Mouse (Mus musculus) lung, embryonic 15.5 days (tissue): Measurements from ENCODE around the gene Sf3b3. TPM values are rescaled to one million over a fixed set of nuclear protein-coding genes. Genes with fewer than 3 reads are reported as not detected.

Experiments
- ATAC-seq: fragments of 200-750 bp; cut with Nextera tagmentation; 2 replicates; pipeline ENCODE4 v1.8.0; 2017; ENCODE audit warnings: moderate number of reproducible peaks, borderline replicate concordance; ENCODE audit not compliant: low FRiP score, low TSS enrichment; ENCODE audit errors: extremely low read depth
- H3K27ac ChIP-seq: fragments of 300-500 bp; sonication (generic); 2 replicates; pipeline ENCODE4 v1.5.1; 2015; ENCODE audit warnings: moderate library complexity, mild to moderate bottlenecking, inconsistent platforms
- H3K27me3 ChIP-seq: fragments of 300-500 bp; sonication (generic); 2 replicates; pipeline ENCODE4 v1.6.1; 2015; ENCODE audit warnings: inconsistent platforms
- H3K36me3 ChIP-seq: fragments of 300-500 bp; sonication (generic); 2 replicates; pipeline ENCODE4 v1.6.1; 2015; ENCODE audit warnings: inconsistent platforms
- H3K4me1 ChIP-seq: fragments of 300-500 bp; sonication (generic); 2 replicates; pipeline ENCODE4 v1.6.1; 2015; ENCODE audit warnings: inconsistent platforms
- H3K4me2 ChIP-seq: fragments of 300-500 bp; sonication (generic); 2 replicates; pipeline ENCODE4 v1.6.1; 2015; ENCODE audit warnings: inconsistent platforms, mild to moderate bottlenecking, moderate library complexity
- H3K4me3 ChIP-seq: fragments of 300-500 bp; sonication (generic); 2 replicates; pipeline ENCODE4 v1.5.1; 2015; ENCODE audit warnings: mild to moderate bottlenecking, inconsistent platforms
- H3K9ac ChIP-seq: fragments of 300-500 bp; sonication (generic); 2 replicates; pipeline ENCODE4 v1.6.1; 2015; ENCODE audit warnings: inconsistent platforms
- H3K9me3 ChIP-seq: fragments of 300-500 bp; sonication (generic); 2 replicates; pipeline ENCODE4 v1.6.1; 2016; ENCODE audit warnings: inconsistent platforms
- WGBS: fragments of 180-500 bp; shearing (Covaris S2); methylation state at CpG from one replicate; pipeline ENCODE4 v1.1.7; 2015; 5-methylcytosine and 5-hydroxymethylcytosine counted together
- polyA plus RNA-seq: library from polyadenylated mRNA; unstranded; fragments of >200 nt; fragmentation: Nextera tagmentation; extraction: Ambion mirVana; gene quantifications from 2 replicates; pipeline ENCODE4 v1.2.1, GENCODE M21; 2015

Sf3b3 gene
- polyA plus RNA-seq, result 141 and 146 TPM in 2 replicates

DNA sequence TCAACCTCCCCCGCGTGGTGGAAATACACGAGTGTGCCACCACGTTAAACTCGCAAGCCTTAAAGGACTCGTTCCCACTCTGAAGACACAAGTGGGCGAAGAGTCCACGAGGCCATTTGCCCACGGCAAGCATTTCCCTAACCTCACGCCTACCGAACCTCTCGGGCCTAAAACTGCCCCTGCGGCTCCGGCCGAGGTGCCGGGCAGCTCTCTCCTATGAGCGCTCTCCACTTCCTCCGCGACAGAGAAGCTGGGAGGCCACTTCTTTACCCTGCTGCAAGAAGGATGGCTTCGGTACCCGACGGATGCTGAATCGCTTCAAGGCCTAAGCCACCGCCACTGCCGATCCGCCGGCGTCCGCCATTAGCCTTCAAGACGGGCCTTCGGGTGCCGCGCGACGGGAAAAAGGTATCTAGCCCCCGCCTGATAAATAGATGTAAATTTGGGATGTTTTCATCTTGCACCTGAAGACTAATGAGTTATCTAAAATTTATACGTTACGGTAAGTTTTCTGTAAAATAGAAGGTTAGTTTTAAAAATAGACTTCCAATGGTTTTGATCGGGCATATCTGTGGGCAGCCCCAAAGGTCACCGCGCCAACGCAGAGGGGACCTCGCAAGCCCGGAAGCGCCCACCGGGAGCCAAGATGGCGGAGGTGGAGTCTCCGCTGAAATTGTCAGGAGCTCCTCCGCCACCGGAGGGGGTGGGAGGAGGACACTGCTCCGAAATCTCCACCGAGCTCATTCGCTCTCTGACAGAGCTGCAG is at the start of gene Sf3b3, which contains the start of gene Cog4:
TSS of gene Sf3b3 (minus strand) at position 383 of the 766 bp plus-strand sequence.
TSS of gene Cog4 (plus strand) at position 196 of the 766 bp plus-strand sequence.
- Histone ChIP-seq H3K9ac (peak within 1 kb of the TSS; percentile 96), H3K27me3 (no peaks in the 10 kb centered on the region), H3K4me1 (peaks cover 28% of the 10 kb centered on the region), H3K27ac (peak within 1 kb of the TSS; percentile 84), H3K36me3 (peaks cover 50% of the 10 kb centered on the region), H3K4me2 (peak within 1 kb of the TSS; percentile 73), H3K9me3 (no peaks in the 10 kb centered on the region), H3K4me3 (peak within 1 kb of the TSS; percentile 64)
- WGBS, result under 1% methylated on average over 53 of the region's 53 CpGs
- ATAC-seq, result peak; percentile 87

DNA sequence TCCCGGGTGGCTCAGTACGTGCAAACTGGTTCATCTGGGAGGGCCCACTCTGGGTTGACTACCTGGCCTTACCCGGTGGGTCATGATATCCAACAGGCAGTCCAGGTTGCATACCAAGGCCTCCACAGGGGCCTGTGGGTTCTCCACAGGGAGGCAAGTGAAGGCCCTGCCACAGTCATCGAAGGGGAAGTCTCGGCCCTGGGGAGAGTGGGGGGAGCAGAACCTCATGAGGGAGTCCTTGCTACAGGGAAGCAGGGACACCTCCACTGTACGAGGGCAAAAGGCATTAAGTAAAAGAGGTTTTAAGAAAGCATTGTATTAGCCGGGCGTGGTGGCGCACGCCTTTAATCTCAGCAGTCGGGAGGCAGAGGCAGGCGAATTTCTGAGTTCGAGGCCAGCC is 49.2 kb upstream of the Sf3b3 start:
- 91% methylated on average over 13 of the region's 13 CpGs for WGBS
- ATAC-seq, result no peak
- no peak overlapping the region for H3K4me3 ChIP-seq

DNA sequence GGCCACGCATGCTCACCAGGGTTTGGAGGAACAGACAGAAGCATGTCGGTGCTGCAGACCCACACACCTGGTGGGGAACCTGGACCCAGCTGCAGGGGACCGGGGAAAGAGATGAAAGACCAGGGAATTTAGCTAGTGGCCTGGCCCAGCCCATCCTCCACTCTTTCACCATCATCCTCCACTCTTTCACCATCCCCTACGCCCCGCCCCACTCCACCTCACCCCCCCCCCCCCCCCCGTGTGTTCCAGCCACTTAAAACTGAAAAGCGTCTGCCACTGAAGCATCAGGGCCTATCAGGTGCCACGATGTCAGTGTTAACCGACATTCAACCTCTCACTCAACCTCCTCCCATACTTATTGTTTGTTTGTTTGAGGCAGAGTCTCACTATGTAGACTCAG is 48.7 kb upstream of the Sf3b3 start:
- 0 out of 2 replicates have a peak, but pooled peaks cover 4% of the 10 kb centered on the region for H3K36me3 ChIP-seq
- WGBS, result 68% methylated on average over 7 of the region's 9 CpGs

More for the DNA sequence above, 49.2 kb upstream of the Sf3b3 start:
- Histone ChIP-seq H3K27me3 (no peaks in the 10 kb centered on the region), H3K27ac (no peak overlapping the region), H3K4me1 (no peaks in the 10 kb centered on the region), H3K9me3 (no peaks in the 10 kb centered on the region), H3K4me2 (no peak overlapping the region), H3K36me3 (0 out of 2 replicates have a peak, but pooled peaks cover 4% of the 10 kb centered on the region), H3K9ac (no peak overlapping the region)

DNA sequence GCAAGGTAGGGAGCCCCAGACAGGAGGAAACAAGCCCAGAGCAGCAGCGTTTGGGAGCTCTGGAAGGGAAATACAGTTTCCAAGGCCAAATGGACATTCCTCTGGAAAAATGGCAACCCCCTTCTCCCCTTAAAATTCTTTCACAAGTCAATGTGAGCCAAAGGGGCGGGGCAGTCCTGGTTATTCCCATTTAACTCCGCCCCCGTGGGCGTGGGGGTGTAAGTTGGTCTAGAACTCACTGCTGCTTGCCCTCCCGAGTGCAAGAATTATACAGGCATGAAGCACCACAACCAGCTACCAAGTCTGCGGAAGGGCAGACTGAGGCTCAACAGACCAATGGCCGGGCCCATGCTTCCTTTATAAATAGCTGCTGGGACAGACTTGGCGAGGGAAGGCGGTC is 48.3 kb upstream of the Sf3b3 start:
- no peak overlapping the region for H3K9ac ChIP-seq
- H3K4me1 ChIP-seq, result no peaks in the 10 kb centered on the region
- no peak overlapping the region for H3K4me2 ChIP-seq
- ATAC-seq, result no peak
- no peaks in the 10 kb centered on the region for H3K27me3 ChIP-seq
- no peak overlapping the region for H3K27ac ChIP-seq
- WGBS, result 80% methylated on average over 10 of the region's 10 CpGs
- H3K36me3 ChIP-seq, result 0 out of 2 replicates have a peak, but pooled peaks cover 4% of the 10 kb centered on the region
- no peaks in the 10 kb centered on the region for H3K9me3 ChIP-seq
- H3K4me3 ChIP-seq, result no peak overlapping the region

More for the DNA sequence above, 48.7 kb upstream of the Sf3b3 start:
- H3K9ac ChIP-seq, result no peak overlapping the region
- H3K4me3 ChIP-seq, result no peak overlapping the region
- H3K9me3 ChIP-seq, result no peaks in the 10 kb centered on the region
- H3K4me2 ChIP-seq, result no peak overlapping the region
- no peaks in the 10 kb centered on the region for H3K27me3 ChIP-seq
- H3K4me1 ChIP-seq, result no peaks in the 10 kb centered on the region
- no peak overlapping the region for H3K27ac ChIP-seq
- ATAC-seq, result no peak

DNA sequence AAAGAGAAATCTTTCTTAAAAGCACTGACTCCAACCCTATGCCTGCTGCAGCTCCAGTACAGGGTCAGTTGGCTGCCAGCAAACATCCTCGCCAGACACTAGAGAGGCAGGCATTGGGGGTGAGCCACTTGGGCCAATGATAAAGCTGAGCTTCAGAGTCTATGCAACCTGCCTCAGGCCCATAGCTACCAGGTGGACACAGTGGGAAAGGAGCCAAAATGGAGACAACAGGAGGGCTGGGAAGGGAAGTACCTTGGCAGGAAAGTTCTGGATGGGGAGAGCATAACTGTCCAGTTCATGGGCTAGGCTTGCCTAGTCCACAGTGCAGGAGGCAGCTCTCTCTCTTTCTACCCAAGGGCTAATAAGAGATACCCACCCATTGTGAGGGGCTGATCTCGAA is 46.3 kb upstream of the Sf3b3 start:
- no peaks in the 10 kb centered on the region for H3K36me3 ChIP-seq
- no peak overlapping the region for H3K4me2 ChIP-seq
- no peaks in the 10 kb centered on the region for H3K9me3 ChIP-seq
- H3K4me3 ChIP-seq, result no peak overlapping the region
- no peaks in the 10 kb centered on the region for H3K27me3 ChIP-seq
- WGBS, result 84% methylated on average over 2 of the region's 2 CpGs
- H3K4me1 ChIP-seq, result no peaks in the 10 kb centered on the region
- ATAC-seq, result no peak
- H3K9ac ChIP-seq, result no peak overlapping the region
- H3K27ac ChIP-seq, result no peak overlapping the region

DNA sequence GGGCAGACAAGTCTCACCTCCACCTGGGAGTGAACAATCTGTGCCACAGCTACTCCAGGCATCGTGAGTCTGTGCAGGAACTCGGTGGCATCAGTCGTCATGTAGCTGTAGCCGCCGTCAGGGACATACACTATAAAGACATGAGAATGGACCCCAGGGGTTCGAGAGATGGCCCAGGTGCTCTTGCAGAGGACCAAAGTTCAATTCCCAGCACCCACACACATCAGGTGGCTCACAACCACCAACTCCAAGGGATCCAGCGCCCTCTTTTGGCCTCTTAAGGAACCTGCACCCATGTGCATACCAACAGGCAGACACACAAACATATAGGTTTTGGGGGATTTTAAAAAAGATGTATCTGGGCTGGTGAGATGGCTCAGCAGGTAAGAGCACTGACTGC is 45.5 kb upstream of the Sf3b3 start:
- 88% methylated on average over 7 of the region's 7 CpGs for WGBS
- H3K9me3 ChIP-seq, result no peaks in the 10 kb centered on the region
- H3K27me3 ChIP-seq, result no peaks in the 10 kb centered on the region
- H3K4me2 ChIP-seq, result no peak overlapping the region
- H3K9ac ChIP-seq, result no peak overlapping the region
- H3K4me3 ChIP-seq, result no peak overlapping the region
- H3K36me3 ChIP-seq, result no peaks in the 10 kb centered on the region
- H3K4me1 ChIP-seq, result no peaks in the 10 kb centered on the region
- no peak for ATAC-seq
- H3K27ac ChIP-seq, result no peak overlapping the region

DNA sequence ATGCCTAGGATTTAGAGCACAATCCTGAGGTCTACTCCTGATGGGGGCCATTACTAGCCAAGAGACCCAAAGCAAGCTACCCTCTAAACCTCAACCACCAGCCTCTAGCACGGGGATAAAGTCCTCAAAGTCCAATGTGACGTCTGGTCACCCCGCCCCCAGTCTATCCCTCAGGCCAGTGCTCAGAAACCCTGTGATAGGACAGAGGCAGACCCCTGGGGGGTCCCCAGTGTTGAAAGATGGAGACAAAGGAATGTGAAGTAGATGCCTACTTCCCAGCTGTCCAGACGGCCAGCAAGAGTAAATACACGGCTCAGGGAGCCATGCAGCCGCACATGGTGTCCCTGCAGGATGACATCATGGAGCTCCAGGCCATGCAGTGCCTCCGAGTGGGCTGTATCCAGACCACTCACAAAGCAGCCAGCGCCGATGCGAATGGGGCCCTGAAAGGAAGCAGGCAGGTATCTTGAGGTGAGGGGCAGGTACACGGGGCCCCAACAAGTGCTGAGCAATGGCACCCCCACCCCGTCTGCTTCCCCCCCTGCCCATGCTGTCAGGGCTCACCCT is 43.4 kb upstream of the Sf3b3 start:
- H3K36me3 ChIP-seq, result 0 out of 2 replicates have a peak, but pooled peaks cover under 1% of the 10 kb centered on the region

DNA sequence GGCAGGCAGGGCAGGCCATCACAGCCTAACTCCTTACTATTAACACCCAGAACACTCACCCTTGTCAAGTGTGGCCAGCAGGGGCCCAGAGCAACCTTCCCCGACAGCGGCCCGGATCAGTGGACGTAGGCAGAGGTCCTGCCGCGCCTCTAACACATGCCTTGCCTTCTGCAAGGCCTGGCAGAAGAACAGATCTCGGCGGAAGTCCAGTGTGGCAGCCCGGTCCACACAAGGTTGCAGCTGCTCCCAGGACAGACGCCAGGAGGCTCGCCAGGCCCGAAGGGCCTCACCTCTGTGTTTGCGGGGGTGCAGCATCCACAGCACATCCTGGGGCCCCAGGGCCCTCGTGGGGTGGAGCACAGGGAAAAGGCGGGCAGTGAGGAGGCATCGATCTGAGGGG is 42.3 kb upstream of the Sf3b3 start:
- H3K4me2 ChIP-seq, result no peak overlapping the region
- H3K36me3 ChIP-seq, result peaks cover 11% of the 10 kb centered on the region
- no peaks in the 10 kb centered on the region for H3K27me3 ChIP-seq
- H3K27ac ChIP-seq, result no peak overlapping the region
- no peaks in the 10 kb centered on the region for H3K4me1 ChIP-seq
- no peak overlapping the region for H3K4me3 ChIP-seq
- 84% methylated on average over 16 of the region's 16 CpGs for WGBS
- no peak for ATAC-seq
- no peaks in the 10 kb centered on the region for H3K9me3 ChIP-seq
- no peak overlapping the region for H3K9ac ChIP-seq

More for the DNA sequence above, 43.4 kb upstream of the Sf3b3 start:
- no peak overlapping the region for H3K9ac ChIP-seq
- H3K4me1 ChIP-seq, result no peaks in the 10 kb centered on the region
- no peak overlapping the region for H3K27ac ChIP-seq
- H3K4me3 ChIP-seq, result no peak overlapping the region
- no peaks in the 10 kb centered on the region for H3K9me3 ChIP-seq
- ATAC-seq, result no peak
- H3K4me2 ChIP-seq, result no peak overlapping the region
- no peaks in the 10 kb centered on the region for H3K27me3 ChIP-seq
- 43% methylated on average over 12 of the region's 12 CpGs for WGBS

DNA sequence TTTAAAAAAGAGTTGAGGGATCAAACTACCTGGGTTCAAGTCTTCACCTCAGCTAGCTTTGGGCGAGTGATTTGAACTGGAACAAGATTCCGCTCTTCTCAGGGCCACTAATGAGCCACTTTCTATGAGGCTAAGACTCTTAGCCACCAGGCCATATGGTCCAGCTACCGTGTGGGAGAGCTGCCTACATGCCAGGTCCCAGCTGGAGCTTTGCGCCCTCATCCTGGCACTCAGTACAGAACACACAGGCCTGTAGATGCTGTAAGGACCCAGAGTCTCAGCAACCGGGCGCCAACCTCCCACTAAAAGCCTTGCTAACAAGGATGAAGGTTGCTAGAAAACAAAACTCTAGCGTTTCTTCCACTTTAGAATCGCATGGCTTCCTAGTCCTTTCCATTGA is 41.9 kb upstream of the Sf3b3 start:
- WGBS, result 87% methylated on average over 8 of the region's 8 CpGs
- no peak overlapping the region for H3K4me3 ChIP-seq
- ATAC-seq, result no peak
- no peaks in the 10 kb centered on the region for H3K4me1 ChIP-seq
- no peak overlapping the region for H3K9ac ChIP-seq
- no peak overlapping the region for H3K4me2 ChIP-seq
- H3K27me3 ChIP-seq, result no peaks in the 10 kb centered on the region
- H3K9me3 ChIP-seq, result no peaks in the 10 kb centered on the region
- H3K27ac ChIP-seq, result no peak overlapping the region
- H3K36me3 ChIP-seq, result peaks cover 15% of the 10 kb centered on the region

DNA sequence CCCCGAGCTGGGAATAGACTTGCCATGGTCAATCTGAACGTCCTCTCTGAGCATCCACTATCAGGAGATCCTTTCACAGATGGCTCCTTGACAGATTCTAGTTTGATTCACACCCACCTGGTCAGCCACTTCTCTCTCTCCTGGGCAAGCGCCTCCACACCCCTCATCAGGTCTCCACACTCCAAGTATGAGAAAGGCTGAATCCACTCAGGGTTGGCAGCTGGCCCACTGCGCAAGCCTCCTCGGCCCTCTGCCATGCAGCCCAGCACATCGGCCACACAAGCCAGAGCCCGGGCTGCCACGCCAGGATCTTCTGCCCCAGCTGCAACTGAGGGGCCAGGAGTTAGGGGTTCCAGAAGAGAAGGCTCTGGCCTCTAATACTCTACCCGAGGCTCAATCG is 41.0 kb upstream of the Sf3b3 start:
- H3K9ac ChIP-seq, result no peak overlapping the region
- peaks cover 24% of the 10 kb centered on the region for H3K36me3 ChIP-seq
- no peak overlapping the region for H3K27ac ChIP-seq
- no peaks in the 10 kb centered on the region for H3K9me3 ChIP-seq
- H3K4me2 ChIP-seq, result no peak overlapping the region
- H3K4me1 ChIP-seq, result no peaks in the 10 kb centered on the region
- no peak for ATAC-seq
- no peaks in the 10 kb centered on the region for H3K27me3 ChIP-seq
- no peak overlapping the region for H3K4me3 ChIP-seq
- WGBS, result 89% methylated on average over 10 of the region's 10 CpGs

DNA sequence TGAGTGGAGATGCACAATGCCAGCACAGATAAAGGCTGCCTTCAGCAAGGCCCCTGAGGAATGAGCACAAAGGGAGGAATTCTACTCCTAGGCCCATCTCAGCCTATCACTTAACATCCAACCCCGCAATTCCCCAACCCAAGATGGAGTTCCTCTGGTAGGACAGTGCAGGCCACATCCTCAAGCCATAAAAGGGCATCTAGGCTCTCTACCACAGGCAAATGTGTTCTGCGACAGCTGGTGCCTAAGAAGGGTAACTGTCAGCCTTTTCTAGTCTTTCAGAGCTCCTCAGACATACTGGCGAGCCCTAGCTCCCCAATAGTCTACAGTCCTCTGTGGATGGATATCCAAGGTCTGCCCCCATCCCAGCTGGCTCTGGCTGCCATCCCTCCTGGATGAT is 40.0 kb upstream of the Sf3b3 start:
- WGBS, result 90% methylated on average over 3 of the region's 3 CpGs
- H3K9me3 ChIP-seq, result no peaks in the 10 kb centered on the region
- no peak overlapping the region for H3K9ac ChIP-seq
- no peaks in the 10 kb centered on the region for H3K27me3 ChIP-seq
- no peak for ATAC-seq
- H3K27ac ChIP-seq, result no peak overlapping the region
- H3K4me3 ChIP-seq, result no peak overlapping the region
- no peaks in the 10 kb centered on the region for H3K4me1 ChIP-seq
- H3K36me3 ChIP-seq, result peaks cover 33% of the 10 kb centered on the region
- H3K4me2 ChIP-seq, result no peak overlapping the region

DNA sequence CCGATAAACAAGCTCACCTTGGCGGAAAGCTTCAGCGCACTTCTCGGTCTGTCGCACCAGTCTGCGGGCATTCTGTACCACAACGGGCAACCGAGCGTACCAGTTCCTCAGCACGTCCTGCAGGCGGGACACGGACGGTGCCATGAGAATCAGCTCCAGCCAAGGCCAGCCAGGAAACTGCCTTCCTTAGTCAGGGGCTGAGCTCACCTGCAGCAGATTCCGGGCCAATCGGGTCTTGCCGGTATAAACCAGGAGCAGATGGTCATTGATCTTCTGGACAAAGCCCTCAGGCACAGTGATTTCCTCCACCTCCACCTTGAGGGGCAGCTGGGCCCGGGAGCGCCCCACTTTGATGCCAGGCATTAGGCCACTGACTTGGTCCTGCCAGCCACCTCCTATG is 37.2 kb upstream of the Sf3b3 start:
- Histone ChIP-seq H3K4me1 (no peaks in the 10 kb centered on the region), H3K4me3 (no peak overlapping the region), H3K27ac (no peak overlapping the region), H3K4me2 (no peak overlapping the region), H3K36me3 (peaks cover 58% of the 10 kb centered on the region), H3K27me3 (no peaks in the 10 kb centered on the region), H3K9me3 (no peaks in the 10 kb centered on the region), H3K9ac (no peak overlapping the region)
- no peak for ATAC-seq
- 94% methylated on average over 18 of the region's 18 CpGs for WGBS
